Mouse (Mus musculus) liver, adult 2 months (tissue): ENCODE data around the gene Fbxo42. TPM values are rescaled to one million over a fixed set of nuclear protein-coding genes. Genes with fewer than 3 reads are reported as not detected.

Source experiments
- DNase-seq: peaks from one replicate; pipeline ENCODE4 v3.0.0-alpha.2; 2011; ENCODE audit warnings: low read depth, low spot score; ENCODE audit errors: extremely low read depth
- H3K27ac ChIP-seq: fragments of 200-500 bp; replicated peaks from 2 replicates; pipeline ENCODE4 v1.5.1; 2012; ENCODE audit warnings: low read depth, mild to moderate bottlenecking, control low read depth, inconsistent platforms, low read length; ENCODE audit not compliant: insufficient read depth
- H3K27me3 ChIP-seq: fragments of 200-500 bp; 2 replicates; pipeline ENCODE4 v1.6.1; 2012; ENCODE audit warnings: mild to moderate bottlenecking, moderate library complexity, low read length, inconsistent platforms; ENCODE audit not compliant: control insufficient read depth, insufficient read depth
- H3K36me3 ChIP-seq: fragments of 200-500 bp; 2 replicates; pipeline ENCODE4 v1.6.1; 2012; ENCODE audit warnings: low read length, inconsistent platforms; ENCODE audit not compliant: control insufficient read depth, insufficient read depth
- H3K4me1 ChIP-seq: fragments of 200-500 bp; 2 replicates; pipeline ENCODE4 v1.6.1; 2011; ENCODE audit warnings: low read length; ENCODE audit not compliant: control insufficient read depth, insufficient read depth
- H3K4me3 ChIP-seq: fragments of 200-500 bp; 2 replicates; pipeline ENCODE4 v1.5.1; 2011; ENCODE audit warnings: low read depth, mild to moderate bottlenecking, control low read depth, low read length, moderate library complexity; ENCODE audit not compliant: insufficient read depth
- H3K79me2 ChIP-seq: fragments of 200-500 bp; 2 replicates; pipeline ENCODE4 v1.6.1; 2012; ENCODE audit warnings: inconsistent platforms, mild to moderate bottlenecking, low read length, moderate library complexity; ENCODE audit not compliant: control insufficient read depth, insufficient read depth
- H3K9ac ChIP-seq: fragments of 200-500 bp; 2 replicates; pipeline ENCODE4 v1.6.1; 2012; ENCODE audit warnings: low read depth, mild to moderate bottlenecking, control low read depth, inconsistent platforms, low read length
- CTCF ChIP-seq: fragments of 200-500 bp; IDR thresholded peaks from 2 replicates; pipeline ENCODE4 v1.5.1; 2011; ENCODE audit warnings: low read depth, low read length, control low read depth
- POLR2A ChIP-seq: fragments of 200-500 bp; IDR thresholded peaks from 2 replicates; pipeline ENCODE4 v1.6.1; 2011; ENCODE audit warnings: low read length, control low read depth; ENCODE audit not compliant: insufficient read depth; ENCODE audit errors: extremely low read depth
- WGBS: fragments of 180-500 bp; shearing (Covaris S2); methylation state at CpG from one replicate; pipeline ENCODE4 v1.1.7; 2018; 5-methylcytosine and 5-hydroxymethylcytosine counted together
- polyA plus RNA-seq: library from polyadenylated mRNA; depleted of rRNA; stranded (reverse); fragments of >200 nt; gene quantifications from 2 replicates; pipeline ENCODE4 v1.2.3, GENCODE M21; 2012
- total RNA-seq: library from RNA; depleted of rRNA; stranded (reverse); fragments of >200 nt; gene quantifications from 2 replicates; pipeline ENCODE4 v1.2.3, GENCODE M21; 2014

Fbxo42 gene
- total and polyA plus RNA-seq, 2 experiments: 2.0 to 6.3 TPM

DNA sequence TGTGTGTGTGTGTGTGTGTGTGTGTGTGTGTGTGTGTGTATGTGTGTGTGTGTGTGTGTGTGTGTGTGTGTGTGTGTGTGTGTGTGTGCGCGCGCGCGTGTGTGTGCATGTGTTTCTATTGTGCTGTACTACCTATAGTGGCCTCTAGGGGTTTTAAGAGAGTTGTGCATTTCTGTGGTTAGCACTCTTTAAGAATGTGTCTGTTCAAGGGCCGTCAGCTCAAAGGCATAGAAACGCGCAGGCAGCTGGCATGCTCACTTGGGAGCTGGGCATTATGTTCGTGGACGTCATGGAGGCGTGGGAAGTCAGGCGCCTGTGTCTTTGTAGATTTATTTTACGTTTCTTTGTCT lies 49.9 kb downstream of the Fbxo42 start:
- no peak for DNase-seq
- Histone ChIP-seq H3K36me3 (peaks cover 22% of the 10 kb centered on the region), H3K79me2 (no peaks in the 10 kb centered on the region), H3K4me3 (no peak overlapping the region), H3K27ac (no peak overlapping the region), H3K9ac (no peak overlapping the region), H3K27me3 (no peaks in the 10 kb centered on the region), H3K4me1 (no peaks in the 10 kb centered on the region)
- no peak for TF ChIP-seq POLR2A
- TF ChIP-seq CTCF: 0 out of 2 replicates have a peak, but pooled peaks have one; percentile 2
- whole genome bisulfite sequencing: 97% methylated on average over 13 of the region's 13 CpGs

DNA sequence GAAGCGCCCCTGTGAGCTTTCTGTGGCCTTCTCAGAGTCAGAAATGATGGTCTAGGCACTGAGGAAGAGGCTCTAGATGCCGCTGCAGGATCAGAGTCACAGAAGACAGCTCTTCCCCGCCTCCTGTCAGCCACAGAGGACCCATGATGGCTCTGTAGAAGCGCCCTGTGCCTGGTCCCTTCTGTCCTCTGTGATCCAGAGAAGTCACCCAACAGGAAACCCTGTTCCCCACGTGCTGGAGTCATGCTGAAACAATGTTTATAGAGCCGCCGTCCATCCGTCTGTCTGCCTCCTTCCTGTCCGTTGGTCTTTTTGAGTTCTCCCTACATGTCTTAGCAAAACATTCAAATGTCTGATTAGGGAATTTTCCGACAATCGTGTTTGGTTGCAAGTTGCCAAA lies 53.2 kb downstream of the Fbxo42 start:
- Histone ChIP-seq H3K36me3 (peaks cover 18% of the 10 kb centered on the region), H3K4me3 (no peak overlapping the region), H3K9ac (no peak overlapping the region), H3K4me1 (no peaks in the 10 kb centered on the region), H3K27ac (peak overlapping the region; percentile 1; the same call in 1 of the 2 replicates), H3K27me3 (no peaks in the 10 kb centered on the region), H3K79me2 (no peaks in the 10 kb centered on the region)
- TF ChIP-seq CTCF (no peak), POLR2A (no peak)
- 75% methylated on average over 11 of the region's 11 CpGs for WGBS
- no peak for DNase-seq

DNA sequence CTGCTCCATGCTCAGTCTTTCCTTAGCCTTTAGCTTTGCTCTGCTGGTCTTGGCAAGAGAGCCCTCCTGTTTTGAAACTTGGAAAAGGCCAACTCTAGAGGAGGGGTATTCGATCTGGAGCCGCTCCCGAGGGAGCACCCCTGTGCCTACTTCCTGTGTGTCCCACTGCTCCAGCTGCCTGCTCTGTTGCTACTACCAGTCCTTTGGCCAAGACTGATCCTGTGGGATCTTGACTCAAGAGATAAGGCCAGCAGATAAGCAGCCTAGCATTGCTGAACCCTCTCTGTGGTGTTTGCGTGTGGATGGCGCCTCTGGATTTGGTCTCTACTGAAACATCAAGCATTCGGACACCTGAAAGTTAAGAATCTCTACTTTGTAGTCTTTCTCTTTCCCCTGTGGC lies 54.5 kb downstream of the Fbxo42 start:
- Histone ChIP-seq H3K27me3 (no peaks in the 10 kb centered on the region), H3K9ac (no peak overlapping the region), H3K4me1 (peaks cover 4% of the 10 kb centered on the region; the same call in 1 of the 2 replicates), H3K79me2 (no peaks in the 10 kb centered on the region), H3K4me3 (no peak overlapping the region), H3K36me3 (peaks cover 18% of the 10 kb centered on the region), H3K27ac (no peak overlapping the region)
- no peak for TF ChIP-seq POLR2A
- TF ChIP-seq CTCF: no peak
- 90% methylated on average over 6 of the region's 6 CpGs for WGBS
- DNase-seq: no peak

DNA sequence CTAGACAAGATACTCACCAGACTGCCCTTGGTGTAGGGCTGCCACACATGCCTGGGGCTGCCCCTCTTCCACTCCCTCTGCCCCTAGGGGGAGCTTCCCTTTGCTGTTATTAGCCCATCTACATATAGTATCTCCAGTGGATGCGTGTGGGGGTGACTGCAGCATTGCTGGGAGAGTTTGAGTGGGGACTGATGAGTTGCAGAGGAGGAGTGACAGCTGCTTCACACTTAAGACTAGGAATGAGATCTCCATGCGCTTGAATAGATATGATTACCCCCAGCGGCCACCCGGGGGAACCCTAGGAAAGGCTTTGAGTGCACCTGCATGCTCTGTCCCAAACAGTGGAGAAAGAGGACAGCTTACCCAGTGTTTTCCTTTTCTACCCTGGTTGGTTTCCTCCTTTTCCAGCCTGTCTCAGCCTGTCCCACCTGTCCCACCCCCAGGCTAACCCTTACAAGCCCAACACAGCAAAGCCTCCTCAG lies 56.9 kb downstream of the Fbxo42 start:
- peaks cover 8% of the 10 kb centered on the region; the same call in 1 of the 2 replicates for H3K36me3 ChIP-seq
- DNase-seq: no peak
- H3K79me2 ChIP-seq: no peaks in the 10 kb centered on the region
- no peak for TF ChIP-seq CTCF
- no peak for TF ChIP-seq POLR2A
- WGBS: 92% methylated on average over 4 of the region's 4 CpGs
- no peak overlapping the region for H3K9ac ChIP-seq
- H3K27ac ChIP-seq: no peak overlapping the region
- H3K4me3 ChIP-seq: no peak overlapping the region
- H3K4me1 ChIP-seq: peaks cover 7% of the 10 kb centered on the region; the same call in 1 of the 2 replicates
- H3K27me3 ChIP-seq: no peaks in the 10 kb centered on the region

DNA sequence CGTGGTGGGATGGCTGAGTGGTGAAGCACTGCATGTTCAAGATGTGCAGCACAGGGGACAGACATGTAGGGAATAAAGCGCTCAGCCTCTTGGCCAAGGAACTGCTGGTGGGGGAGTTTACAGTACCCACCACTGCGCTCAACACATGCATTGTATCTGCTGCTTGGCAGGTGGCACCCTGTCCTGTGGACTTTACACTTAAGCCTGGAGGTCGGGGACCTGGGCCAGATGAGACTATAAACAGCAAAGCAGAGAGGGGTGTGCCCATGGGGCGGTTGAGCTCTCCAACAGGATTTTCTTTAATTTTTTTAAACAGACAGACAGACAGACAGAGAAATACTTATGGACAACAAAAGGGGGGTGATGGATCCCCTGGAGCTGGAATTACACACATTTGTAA lies 59.4 kb downstream of the Fbxo42 start:
- no peaks in the 10 kb centered on the region for H3K36me3 ChIP-seq
- no peak overlapping the region for H3K9ac ChIP-seq
- no peak overlapping the region for H3K4me3 ChIP-seq
- DNase-seq: peak; percentile 72
- peaks cover 7% of the 10 kb centered on the region; the same call in 1 of the 2 replicates for H3K4me1 ChIP-seq
- no peaks in the 10 kb centered on the region for H3K79me2 ChIP-seq
- WGBS: 45% methylated on average over 5 of the region's 5 CpGs
- no peak overlapping the region for H3K27ac ChIP-seq
- H3K27me3 ChIP-seq: no peaks in the 10 kb centered on the region
- TF ChIP-seq POLR2A (no peak), CTCF (no peak)

DNA sequence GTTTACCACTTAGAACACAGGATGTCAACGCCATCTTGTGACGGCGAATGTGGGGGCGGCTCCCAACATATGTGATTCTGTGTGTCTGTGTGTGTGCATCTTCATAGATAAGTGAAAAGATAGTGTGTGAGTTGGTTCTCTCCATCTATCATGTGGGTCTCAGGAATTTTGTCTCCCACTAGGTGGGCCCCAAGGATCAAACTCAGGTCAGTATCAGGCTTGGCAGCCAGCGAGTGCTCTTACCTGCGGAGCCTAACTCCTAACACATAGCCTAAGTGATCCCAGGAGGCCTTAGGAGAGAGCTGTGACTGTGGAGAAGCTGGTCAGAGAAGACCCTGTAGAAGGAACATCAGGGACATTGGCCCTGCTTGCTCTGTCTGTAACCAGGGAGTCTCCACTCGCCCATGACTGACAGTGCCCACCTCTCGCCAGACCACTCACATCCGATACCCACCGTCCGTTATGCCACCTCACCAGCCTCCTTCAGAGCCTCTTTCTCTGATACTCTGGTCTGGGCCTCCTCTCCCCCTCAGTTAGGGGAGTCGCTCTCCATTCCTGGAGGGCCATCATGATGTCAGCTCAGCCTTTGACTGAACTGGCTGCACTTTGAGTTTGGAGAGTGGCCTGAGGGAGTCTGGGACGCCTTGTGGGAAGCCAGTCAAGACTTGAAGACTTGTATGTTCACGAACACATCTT lies 63.0 kb downstream of the Fbxo42 start:
- peak overlapping the region; percentile 37; the same call in 1 of the 2 replicates for H3K9ac ChIP-seq
- peaks cover 11% of the 10 kb centered on the region for H3K4me1 ChIP-seq
- no peaks in the 10 kb centered on the region for H3K79me2 ChIP-seq
- H3K27me3 ChIP-seq: no peaks in the 10 kb centered on the region
- no peaks in the 10 kb centered on the region for H3K36me3 ChIP-seq
- TF ChIP-seq POLR2A: no peak
- no peak for TF ChIP-seq CTCF
- WGBS: 79% methylated on average over 14 of the region's 14 CpGs
- peak overlapping the region; percentile 56 for H3K27ac ChIP-seq
- peak overlapping the region; percentile 41 for H3K4me3 ChIP-seq
- DNase-seq: peak; percentile 12
